Mouse (Mus musculus) fibroblast of lung, adult 2 months (primary cell): ENCODE results near the gene Pde3a.

ENCODE experiments used
- DNase-seq: peaks from one replicate; pipeline ENCODE4 v3.0.0-alpha.2; 2011; ENCODE audit warnings: low read depth

The Pde3a gene

DNA sequence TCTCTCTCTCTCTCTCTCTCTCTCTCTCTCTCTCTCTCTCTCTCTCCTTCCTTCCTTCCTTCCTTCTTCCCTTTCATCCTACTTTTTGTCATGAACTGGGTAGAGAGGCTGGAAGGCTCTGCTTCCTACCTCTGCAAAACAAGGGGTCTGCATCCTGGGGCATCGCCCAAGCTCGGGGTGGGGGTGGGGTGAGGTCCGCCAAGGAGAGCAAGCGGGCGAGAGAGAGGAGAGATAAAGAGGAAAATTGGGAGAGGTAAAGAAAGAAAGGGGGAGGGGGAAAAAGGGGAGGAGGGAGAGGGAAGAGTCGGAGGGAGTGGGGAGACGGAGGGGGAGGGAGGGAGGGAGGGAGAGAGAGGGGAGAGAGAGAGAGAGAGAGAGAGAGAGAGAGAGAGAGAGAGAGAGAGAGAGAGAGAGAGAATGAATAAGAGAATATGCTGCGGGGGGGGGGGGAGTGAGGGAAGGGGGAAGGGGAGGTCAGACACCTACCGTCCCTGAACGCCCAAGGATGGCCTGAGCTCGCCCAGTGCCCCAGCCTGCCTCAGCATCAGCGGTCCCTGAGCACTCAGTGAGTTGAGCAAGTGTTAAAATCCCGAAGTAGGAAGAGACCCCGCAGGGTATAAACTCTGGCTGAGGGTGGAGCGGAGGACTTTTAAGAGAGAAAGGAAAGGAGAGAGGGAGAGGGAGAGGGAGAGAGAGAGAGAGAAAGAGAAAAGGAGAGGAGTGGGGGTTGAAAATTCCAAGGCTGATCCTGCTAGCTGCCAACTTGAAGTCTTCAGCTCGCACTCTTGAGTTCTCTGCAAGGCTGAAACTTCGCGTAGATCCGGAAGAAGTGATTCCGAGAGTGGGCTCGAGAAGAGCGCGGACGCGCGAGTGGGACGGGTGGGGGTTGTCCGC, at the start of gene Pde3a:
TSS of gene Pde3a (plus strand) at position 579 of the 894 bp plus-strand sequence.
- DNase-seq = no peak

- DNase-seq = no peak
These were observed 48.9 kb upstream of the Pde3a start for GRCm38 (mm10) chr6:141200173-141200615.

- no peak for DNase-seq
These were observed 41.5 kb upstream of the Pde3a start for GRCm38 (mm10) chr6:141207531-141207930.

GRCm38 (mm10) chr6:141208283-141208872, 40.7 kb upstream of the Pde3a start:
- DNase-seq = no peak

DNA sequence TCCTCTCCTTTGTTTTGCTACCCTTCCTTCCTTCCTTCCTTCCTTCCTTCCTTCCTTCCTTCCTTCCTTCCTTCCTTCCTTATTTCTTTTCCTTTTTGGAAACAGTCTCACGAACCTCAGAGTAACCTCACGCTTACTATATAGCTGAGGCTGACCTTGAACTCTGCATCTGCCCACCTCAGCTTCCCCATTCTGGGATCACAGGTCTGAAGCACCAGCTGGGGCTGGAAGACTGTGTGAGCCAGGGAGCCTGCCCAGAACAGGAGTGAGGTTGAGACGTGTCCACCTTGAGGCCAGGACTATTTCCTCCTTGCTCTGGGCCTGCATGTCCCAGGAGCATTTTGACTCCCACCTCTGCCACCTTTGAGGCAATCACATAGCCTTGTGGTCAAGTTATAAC, 39.0 kb upstream of the Pde3a start:
- DNase-seq = no peak

DNA sequence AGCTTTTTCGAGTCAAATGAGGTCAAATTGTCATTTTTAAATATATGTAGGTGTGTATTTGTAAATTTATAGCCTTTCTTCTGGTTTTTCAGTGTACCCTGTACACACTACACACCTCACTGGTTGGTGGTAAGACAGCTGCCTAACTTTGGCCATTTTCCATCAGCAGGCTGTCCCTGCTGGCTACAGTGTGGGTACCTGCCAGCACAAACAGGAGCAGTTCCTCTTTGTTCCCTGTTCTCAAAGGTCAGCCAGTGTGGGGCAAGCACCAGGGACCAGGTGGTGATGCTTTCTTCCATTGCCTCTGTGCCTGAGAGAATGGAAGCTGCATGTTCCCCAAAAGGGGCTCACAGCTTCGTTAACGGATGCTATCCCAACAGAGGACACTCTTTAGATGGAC, 28.0 kb upstream of the Pde3a start:
- DNase-seq = no peak

DNA sequence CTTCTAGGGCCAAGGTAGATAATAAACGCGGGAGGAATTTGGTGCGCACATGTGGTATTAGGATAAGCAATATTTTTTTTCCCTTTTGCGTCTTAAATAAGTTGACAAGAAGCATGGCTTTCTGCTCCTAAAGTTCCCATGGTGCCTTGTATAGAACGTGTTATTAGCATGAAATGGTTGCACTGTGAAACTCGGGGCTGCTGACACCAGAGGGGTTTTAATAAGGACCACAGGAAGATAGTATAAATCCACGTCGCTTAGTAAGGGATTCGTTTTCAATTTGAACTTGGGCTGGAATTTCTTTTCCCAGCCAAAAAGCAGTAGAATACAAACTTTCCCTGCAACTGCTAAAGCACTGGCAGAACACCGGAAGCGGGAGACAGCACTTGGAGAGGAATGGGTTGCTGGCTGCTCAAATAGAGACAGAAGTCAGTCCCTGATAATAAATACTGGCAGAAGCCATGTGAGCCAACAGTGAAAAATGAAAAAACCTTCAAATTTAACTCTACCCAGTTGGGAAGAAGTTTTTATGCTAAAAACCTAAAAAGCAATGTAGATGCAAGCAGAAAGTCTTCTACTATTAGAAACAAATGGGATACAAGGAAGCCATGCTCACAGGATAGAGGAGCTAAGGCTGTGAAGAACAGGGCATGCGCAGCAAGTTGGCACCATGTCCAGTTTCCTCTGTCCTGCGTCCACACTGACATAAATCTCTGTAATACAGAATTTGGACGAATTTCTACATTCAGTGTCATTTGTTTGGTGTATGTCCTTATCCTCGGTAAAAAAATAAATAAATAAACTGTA, 22.0 kb upstream of the Pde3a start:
- no peak for DNase-seq

- no peak for DNase-seq
These were observed 21.4 kb upstream of the Pde3a start for GRCm38 (mm10) chr6:141227658-141228005.

DNA sequence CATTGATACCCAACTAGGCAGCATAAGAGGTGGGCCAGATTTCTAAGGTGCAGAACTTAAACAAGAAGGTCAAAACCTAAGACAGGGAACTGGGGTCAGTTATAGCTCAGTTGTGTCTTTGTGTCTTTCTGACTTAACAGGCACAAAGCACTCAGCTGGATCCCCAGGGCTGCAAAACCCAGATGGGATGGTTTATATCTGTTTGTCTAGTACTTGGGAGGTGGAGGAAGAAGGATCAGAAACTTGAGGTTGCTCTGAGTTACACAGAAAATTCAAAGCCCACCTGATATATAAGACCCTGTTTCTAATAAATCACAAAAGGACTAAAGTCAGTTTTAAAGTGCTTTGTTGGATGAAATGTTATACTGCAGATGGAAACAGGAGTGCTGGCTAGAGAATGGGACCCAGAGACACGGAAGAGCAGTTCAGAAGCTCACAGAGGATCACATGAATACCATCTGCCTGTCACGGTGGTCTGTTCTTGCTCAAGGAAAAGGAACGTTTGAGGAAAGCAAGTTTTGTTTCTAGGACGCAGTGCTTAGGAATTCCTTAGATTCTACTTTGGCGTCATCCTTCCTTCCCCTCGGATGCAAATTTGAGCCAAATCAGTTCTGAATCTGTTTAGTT, 16.2 kb upstream of the Pde3a start:
- no peak for DNase-seq

GRCm38 (mm10) chr6:141241809-141242208, 7.3 kb upstream of the Pde3a start:
- DNase-seq = no peak

DNA sequence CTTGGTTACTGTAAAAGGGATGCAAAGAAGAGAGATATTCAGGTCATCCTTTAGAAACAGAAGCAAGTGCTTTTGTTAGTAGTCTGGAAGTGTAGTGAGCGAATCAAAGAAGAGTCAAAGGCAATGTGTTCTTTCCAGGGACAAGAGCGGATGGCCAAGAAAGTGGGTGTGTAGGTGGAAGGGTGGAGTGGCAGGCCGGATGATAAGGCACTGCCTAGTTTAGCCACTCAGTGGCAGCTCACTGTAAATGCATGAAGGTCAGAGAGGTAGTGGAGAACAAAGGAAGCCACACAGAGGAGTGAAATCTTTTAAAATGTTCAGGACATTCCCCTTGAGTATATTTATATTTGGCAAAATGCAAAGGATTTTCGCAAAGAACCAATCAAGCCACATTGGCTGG, 4.0 kb upstream of the Pde3a start:
- DNase-seq = no peak

DNA sequence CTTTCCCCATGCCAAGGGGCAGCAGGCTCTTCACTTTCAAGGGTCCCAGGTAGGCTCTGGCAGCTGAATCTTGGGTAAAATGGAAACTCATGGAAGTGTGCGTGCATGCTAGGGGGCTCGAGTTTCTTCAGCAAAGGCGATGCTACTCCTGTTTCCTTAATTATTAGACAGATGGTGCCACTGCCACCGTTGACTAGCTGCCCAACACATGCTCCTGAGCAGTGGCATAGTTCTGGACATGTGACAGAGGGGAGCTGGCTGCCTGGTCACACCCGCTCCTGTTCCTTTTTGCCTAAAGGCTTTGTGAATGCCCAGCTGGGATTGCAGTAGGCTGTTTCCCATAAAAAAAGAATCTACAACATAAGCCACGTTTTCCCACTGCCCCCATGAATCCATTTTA, 2.7 kb upstream of the Pde3a start:
- no peak for DNase-seq

GRCm38 (mm10) chr6:141248081-141248480, 988 bp upstream of the Pde3a start:
- no peak for DNase-seq

DNA sequence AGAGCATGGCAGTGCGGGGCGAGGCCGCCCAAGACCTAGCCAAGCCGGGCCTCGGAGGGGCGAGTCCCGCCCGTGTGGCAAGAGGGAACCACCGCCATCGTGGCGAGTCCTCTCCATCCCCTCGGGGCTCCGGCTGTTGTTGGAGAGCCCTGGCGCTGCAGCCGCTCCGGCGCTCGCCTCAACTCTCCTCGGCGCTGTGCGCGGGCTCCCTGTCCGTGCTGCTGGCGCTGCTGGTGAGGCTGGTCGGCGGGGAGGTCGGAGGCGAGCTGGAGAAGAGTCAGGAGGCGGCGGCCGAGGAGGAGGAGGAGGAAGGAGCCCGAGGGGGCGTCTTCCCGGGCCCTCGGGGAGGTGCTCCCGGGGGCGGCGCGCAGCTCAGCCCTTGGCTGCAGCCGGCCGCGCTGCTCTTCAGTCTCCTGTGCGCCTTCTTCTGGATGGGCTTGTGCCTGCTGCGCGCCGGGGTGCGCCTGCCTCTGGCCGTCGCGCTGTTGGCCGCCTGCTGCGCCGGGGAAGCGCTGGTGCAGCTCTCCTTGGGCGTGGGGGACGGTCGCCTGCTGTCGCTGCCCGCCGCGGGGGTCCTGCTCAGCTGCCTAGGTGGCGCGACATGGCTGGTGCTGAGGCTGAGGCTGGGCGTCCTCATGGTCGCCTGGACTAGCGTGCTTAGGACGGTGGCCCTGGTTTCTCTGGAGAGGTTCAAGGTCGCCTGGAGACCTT, 671 bp downstream of the Pde3a start:
- DNase-seq = no peak

GRCm38 (mm10) chr6:141250296-141250629, 1.2 kb downstream of the Pde3a start:
- no peak for DNase-seq

GRCm38 (mm10) chr6:141250984-141251383, 1.9 kb downstream of the Pde3a start:
- DNase-seq = no peak

DNA sequence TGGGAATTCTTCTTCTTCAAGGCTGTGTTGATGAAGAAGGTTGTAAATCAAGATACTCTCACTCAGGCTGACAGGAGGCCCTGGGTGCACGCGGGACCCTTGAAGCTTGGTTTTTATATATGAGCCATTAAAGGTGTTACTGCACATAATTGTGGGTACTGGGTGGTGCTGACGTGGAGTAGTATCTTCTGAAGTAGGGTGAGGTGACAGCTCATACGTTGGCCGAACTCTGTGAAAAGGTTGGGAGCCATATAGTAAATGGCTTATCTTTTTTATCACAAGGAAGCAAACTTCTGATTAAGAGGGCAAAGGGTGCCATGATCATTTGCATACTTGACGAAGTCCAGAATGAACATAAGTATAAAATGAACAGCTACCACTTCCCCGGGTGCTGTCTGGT, 3.5 kb downstream of the Pde3a start:
- no peak for DNase-seq

DNA sequence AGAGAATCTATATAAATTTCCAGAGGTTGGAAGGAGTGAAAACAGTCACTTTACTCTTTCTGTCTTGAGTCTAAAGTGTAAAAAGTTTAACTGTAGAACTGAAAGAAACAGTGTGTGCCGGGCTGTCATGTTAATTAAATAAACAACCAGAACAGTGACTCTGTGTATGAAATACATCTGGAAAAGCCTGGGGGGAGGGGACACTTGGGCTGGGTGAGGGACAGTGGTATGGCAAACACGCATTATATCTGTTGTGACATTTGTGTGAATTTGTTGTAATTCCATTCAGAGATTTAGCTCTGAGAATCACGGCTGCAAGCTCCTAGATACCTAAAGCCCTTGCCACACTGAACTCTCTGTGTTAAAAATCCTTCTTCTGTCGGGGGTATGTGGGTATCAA, 5.9 kb downstream of the Pde3a start:
- no peak for DNase-seq

GRCm38 (mm10) chr6:141256896-141257295, 7.8 kb downstream of the Pde3a start:
- no peak for DNase-seq

GRCm38 (mm10) chr6:141257434-141258202, 8.5 kb downstream of the Pde3a start:
- DNase-seq = no peak

DNA sequence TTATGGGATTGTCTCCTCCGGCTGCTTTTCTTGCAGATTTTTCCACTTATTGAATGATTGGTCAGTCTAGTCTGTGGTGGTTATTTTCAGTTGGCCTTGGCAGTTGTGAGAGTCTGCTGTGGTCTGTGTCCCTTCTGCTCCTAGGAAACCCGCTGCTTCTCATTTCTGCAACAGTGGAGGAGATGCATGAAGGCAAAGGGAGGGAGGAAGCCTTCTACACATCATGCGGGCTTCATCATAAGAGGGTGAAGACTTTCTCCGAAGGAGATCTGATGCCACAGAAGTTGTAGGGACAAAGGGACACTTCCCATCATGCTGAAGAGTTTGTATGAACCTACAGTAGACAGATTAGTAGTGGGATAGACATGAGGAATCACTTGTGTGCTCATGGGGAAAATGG, 16.2 kb downstream of the Pde3a start:
- DNase-seq = no peak
